Mouse (Mus musculus) adrenal gland, postnatal 25 days (tissue): ENCODE results near the gene Bclaf1. TPM values are rescaled to one million over a fixed set of nuclear protein-coding genes. Genes with fewer than 3 reads are reported as not detected.

Source experiments
- DNase-seq: peaks from one replicate; pipeline ENCODE4 v3.0.0; 2021; ENCODE audit warnings: mixed read lengths
- long read RNA-seq: library from polyadenylated mRNA; stranded (forward); transcript quantifications from one replicate; pipeline ENCODE4 v2.0.0, GENCODE M21; 2021
- total RNA-seq: library from RNA; stranded (reverse); gene quantifications from 2 replicates; pipeline ENCODE4 v1.2.3, GENCODE M21; 2021

Bclaf1 gene
- 125 and 137 TPM in 2 replicates for total RNA-seq
- long read RNA-seq, full-length matches to known transcripts, result 11 of 29 reads
- long read RNA-seq, partial matches to known transcripts, result 12 of 29 reads
- long read RNA-seq, other reads (novel, unspliced or antisense), result 6 of 29 reads

DNA sequence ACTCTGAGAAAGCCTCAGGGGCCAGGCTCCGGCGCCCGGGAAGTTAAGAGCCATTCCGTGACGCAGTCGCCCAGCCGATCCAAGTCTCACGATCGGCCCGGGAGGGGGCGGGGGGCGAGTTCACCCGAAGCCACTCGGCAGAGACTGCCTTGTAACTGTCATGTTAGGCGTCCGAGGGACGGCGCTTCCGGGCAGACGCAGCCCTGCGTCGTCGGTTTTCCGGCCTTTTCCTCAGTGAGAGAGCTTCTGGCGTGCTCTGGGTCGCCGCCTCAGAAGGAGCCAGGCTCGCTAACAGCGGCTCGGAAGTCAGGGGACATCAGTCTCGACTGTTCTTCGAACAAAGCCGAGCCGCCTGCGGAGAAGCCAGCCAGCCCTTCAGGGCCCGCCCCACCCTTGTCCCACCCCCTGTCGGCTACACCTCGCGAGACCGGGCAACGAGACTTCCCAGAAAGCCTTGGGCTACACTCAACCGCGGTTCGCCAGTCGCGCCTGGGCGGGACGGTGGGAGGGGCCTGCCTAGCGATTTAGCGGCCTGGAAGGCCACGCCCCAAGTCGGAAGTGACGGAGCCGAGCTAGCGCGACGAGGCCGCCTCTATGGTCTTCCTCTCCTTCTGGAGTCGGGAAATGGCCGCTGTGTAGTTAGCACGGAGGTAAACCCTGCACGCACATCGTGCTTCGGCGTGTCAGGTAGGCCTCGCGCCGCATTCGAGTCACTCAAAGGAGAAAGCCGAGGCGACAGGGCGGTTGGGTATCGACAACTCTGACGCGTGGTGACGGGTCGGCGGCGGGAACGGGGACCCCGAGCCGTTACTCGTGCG is at the start of gene Bclaf1:
Gene Bclaf1 (plus strand): TSS at position 552 of the 818 bp plus-strand sequence.
- DNase-seq, result peak; percentile 100

DNA sequence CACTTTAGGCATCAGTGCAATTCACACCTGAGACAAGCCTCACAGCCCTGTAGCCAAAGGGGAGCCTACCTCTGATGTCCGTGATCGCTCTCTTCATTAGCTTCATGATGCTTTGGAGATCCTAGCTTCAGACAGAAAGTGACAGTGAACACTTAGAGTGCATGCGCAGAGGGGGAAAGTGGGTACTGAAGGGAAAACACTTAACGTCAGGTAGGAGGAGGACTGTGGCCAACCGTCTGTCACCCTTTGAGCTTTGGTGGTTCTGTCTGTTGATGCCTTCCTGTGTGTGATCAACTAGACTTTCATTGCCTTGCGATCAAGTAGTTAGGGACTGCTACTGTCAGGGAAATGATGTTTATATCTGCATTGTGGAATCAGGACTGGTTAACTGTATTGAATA is 49.4 kb upstream of the Bclaf1 start:
- DNase-seq, result no peak

DNA sequence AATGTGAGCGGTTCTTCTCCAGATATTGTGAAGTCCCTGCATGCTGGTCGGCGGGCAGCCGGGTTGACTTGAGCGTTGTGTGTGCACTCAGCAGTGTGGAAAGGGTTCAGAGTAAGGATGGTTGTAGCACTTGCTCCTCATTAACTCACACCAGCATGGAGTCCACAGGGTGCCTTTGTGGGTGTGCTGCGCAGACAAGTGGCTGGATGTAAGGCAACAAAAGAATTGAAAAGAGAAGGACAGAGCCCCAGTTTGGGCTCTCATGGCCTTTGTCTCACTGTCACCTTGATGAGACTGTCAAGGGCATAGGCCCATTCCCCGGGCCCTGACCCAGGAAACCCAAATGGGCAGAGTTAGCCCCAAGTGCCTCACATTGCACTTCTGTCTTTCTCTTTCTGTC is 47.8 kb upstream of the Bclaf1 start:
- no peak for DNase-seq

DNA sequence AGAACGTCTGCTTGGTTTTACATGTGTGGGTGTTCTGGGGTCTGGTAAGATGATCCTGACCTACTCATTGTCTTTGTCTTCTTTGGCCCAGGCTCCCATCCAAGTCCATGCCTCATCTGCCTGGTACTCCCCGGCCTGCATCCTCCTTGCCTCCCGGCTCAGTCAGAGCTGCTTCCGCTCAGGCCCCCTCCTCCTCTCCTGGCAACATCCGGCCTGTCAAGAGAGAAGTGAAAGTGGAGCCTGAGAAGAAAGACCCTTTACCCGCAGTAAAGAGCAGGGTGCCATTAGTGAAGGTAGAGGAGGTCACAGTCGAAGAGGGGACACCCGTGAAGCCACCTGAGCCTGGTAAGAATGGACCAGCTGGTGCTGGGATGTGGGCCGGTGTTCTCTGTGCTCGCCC is 45.2 kb upstream of the Bclaf1 start:
- DNase-seq, result no peak

DNA sequence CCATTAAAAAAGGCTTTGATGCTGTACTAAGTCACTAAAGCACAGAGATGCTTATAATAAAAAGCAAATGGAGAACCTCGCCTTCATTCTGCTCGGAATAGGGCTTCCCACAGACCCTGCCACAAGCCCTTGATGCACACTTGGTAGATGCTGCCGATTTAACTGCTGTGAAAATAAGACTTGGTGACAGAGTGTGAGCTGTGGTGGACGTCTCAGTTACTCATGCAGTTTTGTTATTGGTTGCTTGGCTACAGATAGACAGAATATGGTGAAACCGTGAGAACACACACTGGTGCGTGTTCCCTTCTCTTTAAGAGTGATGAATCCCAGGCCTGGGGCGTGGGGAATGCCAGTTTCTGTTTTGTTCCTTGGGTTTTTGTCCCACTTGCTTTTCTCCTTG is 43.3 kb upstream of the Bclaf1 start:
- no peak for DNase-seq

DNA sequence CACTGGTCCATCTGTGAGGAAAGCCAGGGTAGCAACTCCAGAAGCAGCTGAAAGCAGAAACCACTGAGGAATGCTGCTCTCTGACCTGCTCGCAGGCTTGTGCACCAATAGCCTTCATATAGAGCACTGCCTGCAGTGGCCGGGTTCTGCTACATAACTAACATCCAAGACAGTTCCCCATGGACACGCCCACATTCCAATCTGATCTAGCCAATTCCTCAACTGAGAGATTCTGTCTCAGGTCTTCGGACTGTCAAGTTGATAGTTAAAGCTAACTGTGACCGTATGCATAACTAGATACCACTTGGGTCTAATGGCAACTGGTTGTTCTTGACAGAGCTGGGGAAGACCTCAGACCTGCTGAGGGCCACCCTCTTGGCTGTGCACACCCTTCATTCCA is 39.9 kb upstream of the Bclaf1 start:
- no peak for DNase-seq

DNA sequence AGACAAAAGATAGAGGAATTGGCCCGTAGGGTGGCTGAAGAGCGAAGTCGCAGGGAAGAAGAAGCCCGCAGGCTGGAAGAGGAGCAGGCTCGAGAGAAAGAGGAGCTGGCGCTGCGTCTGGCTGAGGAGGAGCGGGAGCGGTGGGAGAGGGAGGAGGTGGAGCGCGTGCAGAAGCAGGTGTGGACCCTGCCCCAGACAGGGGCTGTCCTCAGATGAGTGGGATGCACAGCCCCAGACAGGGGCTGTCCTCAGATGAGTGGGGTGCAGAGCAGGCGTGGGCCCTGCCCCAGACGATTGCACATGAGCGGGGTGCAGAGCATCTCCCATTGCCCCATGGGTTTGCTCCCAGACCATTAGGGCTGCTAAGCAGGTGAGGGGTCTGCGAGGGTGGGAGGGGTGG is 39.0 kb upstream of the Bclaf1 start:
- no peak for DNase-seq

DNA sequence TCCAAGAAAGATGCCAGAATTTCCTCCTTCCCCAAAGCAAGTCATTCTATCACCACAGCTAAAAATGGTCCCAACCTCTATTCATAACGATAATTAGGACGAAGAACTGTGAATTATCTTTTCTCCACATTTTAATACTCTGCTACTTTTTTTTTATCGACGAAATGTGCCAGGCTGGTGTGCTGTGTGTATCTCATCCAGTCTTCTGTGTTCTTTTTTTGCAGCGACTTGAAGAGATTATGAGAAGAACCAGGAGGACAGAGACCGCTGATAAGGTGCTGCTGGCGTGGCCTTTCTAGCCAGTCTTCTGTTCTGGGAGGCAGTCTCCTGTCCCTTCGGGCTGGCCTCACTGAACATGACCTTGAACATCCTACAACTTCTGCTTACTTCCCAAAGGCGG is 38.2 kb upstream of the Bclaf1 start:
- DNase-seq, result no peak

DNA sequence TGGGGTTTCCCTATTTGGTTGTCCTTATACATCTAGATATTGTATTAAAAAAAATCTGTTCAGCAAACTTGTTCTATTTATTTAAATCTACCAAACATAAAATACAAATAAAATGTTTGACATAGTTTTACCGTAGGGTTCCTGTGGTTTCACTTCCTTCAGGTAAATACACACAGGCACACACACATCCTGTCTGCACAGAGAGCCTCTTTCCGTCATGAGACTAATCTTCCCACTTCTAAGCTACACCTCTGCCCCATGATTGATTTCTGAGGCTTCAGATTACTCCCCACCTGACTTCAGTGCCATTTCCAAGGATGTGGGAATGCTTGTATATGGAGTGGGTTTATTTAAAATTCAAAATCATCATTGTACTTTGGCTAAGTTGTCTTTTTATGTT is 30.8 kb upstream of the Bclaf1 start:
- no peak for DNase-seq

DNA sequence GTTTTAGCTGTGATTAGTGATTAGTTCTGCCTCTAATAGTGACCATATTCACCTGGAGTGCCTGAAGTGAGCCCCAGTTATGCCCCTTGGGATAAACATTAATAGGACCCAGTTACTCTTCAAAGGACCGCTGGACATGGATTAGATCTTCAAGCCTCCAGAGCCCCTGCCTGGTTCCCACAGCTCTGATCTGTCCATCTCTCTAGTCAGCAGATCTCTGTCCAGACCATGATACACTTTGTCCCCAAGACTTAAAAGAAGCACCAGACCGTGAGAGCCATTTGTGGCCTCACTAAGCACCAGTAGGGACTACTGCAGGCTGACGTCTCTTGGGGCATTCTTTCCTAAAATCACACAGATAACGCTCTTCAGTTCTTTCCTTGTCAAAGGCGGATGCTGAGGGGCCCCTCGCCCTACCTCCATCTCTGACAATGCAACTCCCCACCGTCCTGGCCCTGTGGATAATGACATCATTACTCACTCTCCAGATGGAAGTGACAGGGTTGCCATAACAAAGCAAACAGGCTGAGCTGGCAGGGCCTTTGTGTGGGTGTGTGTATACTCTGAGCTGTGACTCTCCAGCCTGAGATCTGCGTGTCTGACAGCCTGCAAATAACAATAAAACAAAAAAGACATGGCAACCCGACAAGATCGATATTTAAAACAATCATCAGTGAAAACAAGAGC is 26.8 kb upstream of the Bclaf1 start:
- no peak for DNase-seq

DNA sequence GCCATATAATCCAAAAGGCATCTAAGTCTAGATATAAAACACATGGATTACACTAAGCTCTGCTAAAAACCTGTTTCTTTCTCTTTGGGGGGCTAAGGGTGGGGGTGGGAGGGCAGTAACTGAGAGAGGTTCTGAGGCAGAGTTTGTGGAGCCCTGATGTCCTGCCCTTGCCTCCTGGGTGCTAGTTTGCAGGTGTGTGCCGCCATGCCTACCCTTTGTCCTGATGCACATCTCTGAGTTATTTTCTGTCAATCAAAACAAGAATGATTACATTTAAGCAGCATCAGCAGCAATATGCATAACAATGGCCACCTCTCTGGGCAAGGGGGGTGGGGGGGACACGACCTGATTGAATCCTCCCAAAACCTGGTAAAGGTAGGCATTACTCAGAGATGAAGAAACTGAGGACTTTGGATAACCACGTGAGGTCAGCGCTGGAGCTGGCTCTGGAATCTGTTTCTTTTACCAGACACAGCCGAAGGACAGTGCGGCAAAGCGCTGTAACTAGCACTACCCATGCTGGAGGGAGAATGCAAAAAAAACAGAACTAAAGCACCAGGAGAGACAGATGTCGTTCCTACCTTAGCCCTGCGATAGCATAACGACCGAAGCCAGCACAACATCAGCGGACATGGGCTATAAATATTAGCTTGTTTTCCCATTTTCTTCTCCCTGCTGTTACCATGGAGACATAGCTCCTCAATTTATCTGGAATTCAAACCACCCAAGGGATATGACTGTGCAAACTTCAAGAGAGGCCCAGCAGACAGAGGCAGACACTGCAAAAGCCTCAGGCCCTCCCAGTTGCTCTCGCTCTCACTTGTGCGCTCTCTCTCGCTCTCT is 26.1 kb upstream of the Bclaf1 start:
- DNase-seq, result no peak

DNA sequence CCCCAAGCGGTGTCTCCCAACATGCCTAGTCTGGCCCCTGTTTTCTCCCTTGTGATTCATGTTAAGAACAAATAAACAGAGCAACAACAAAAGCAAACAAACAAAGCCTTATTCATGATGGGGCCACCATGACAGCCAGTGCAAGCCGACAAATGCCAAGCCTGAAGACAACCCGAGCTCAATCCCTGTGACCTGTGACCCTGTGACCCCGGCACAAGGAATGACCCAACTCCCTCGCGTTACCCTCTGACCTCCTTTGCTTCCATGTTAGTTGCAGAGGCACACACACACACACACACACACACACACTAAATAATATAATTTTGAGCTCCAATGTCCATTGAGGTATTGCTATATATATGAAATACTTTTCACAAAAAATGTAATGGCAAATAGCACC is 24.9 kb upstream of the Bclaf1 start:
- DNase-seq, result no peak

DNA sequence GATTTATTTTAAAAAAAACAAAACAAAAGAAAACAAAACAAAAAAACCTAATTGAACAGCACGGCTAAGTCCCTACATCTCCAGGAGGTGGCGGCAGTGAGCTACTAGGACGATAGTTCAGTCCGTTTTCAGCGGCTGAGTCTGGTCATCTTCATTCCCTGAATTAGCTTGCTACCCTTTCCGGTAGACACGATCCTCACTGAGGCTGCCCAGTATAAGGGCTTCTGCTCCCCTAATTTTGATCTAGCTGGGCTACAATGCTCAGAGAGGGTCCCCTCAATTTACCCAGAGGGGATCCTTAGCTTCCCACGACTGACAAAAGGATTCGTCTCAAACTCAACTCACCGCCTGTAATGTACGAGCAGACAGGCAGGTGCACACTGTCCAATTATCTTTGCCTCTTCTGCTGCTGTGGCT is 21.8 kb upstream of the Bclaf1 start:
- peak; percentile 85 for DNase-seq

DNA sequence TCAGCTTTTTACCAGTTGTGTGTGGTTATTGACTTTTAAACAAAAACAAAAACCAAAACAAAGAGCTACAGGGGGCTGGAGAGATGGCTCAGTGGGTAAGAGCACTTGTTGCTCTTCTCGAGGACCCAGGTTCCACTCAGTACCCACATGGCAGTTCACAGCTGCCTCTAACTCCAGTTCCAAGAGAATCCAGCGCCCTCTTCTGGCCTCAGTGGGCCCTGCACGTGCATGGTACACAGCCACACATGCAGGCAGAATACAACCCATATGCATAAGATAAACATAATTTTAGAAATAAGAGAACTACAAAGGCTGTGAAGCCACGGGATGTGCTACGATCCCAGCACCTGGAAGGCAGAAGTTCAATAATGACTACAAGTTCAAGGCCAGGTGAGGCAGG is 16.3 kb upstream of the Bclaf1 start:
- DNase-seq, result no peak

DNA sequence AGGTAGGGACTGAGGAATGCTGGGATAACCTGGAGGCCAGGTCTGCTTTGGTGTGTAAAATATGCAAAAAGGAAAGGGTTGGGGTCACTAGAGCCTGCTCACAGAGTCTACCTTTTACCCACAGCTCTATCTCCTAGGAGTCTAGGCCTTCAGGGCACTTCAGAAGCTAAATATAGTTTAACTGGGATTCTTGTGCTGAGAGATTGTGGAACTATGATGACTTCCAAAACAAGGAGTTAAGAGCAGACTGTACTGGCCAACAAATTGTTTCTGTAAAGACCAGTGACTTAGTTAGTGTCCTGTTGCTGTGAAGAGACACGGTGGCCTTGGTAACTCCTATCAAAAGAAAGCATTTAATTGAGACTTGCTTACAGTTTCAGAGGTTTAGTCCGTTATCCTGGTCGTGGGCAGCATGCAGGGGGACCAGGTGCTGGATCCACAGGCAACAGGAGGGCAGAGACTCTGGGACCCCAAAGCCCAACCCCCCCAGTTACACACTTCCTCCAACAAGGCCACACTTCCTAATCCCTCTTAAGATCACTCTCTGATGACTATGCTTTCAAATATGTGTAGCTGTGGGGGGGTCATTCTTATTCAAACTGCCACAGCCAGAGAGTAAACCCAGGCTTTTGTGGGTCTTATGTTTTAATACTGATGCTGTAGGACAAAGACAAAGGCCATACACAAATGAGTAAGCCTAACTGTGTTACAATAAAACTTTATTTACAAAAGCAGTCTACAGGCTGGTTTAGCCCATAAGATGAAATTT is 13.9 kb upstream of the Bclaf1 start:
- DNase-seq, result no peak

DNA sequence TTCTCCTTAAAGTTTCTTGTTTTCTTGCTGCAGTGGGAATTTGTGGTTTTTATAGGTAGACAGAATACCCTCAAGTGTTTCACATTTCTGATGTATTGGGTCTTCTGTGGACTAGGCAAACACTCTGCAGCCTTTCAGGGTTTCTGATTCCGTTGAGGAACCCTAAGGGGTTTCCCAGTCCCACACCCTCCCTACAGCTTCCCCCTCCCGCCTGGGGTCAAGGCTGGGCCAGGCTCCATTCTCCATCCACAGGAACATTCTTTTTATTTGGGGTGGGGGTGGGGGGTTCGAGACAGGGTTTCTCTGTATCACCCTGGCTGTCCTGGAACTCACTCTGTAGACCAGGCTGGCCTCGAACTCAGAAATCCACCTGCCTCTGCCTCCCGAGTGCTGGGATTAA is 13.2 kb upstream of the Bclaf1 start:
- DNase-seq, result no peak

DNA sequence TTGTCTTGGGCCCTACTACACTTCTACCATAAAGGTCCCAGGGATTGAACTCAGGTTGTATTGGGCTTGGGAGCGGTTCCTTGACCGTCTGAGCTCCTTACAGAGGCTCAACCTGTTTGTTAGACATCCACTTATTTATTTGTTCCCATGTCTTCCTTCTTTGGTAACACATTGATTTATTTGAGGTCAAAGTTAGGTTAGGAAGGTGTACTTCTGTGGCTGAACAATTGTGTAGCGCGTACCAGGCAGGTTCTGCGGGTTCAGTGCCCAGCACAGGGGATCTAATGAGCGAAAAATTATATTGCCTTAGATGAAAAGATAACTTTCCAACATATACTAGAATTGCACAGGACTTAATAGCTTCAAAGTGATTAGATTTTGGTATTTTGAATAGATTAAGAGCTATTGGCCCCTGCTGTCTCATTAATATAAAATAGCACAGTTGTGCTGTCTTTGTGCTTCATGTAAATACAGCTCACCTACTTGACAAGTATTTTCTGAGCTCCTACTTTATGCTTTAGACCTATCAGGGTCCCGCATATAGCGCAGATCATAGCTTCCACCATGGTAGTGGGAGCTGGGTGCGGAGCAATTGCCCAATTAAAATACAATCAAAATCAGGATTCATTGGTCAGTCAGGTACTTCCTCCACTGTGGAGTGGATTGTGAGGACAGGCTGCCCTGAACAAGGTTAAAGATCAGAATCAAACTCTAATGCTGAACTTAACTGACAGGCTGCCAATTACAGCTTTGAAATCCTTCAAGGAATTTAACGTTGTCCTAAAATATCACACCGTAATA is 1.1 kb upstream of the Bclaf1 start:
- no peak for DNase-seq

DNA sequence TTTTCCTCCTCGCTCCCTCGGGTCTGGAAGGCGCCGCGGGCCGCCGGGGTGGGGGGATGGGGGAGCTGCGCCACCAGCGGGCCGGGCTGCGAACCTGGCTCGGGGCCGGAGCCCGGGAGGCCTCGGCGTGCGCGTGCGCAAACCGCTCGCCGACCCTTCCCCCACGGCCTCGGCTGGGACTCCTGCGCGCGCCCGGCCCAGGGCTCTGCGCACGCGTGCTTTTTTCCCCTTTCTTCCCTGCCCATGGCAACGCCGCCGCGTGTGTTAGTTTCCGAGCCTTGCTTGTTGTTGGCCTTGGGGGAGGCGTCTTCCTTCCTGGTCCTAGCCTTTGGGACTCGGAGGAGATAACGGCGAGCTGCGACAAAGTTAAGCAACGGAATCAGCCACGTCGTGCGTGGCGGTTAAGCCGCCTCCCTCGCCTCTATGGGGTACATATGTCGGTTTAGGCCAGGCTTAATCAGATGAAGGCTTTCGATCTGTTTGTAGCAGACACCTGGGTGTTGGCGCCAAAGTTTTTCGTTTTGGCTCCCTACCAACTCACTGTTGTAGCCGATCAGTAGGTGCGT is 550 bp downstream of the Bclaf1 start:
- peak; percentile 93 for DNase-seq

DNA sequence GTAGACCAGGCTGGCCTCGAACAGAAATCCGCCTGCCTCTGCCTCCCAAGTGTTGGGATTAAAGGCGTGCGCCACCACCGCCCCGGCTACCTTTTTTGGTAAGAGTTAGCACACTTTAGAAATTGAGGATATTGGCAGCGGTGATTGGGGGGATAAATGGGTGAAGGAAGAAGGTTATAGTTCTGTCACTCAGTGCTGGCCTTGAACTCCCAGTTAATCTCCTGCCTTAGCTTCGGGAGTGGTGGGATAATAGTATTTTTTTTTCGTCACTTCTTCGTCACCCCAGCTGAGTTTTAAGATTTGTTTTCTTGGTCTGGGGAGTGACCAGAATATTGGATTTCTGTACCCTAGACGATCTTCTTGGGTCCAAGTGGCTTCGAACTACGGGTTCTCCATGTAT is 1.2 kb downstream of the Bclaf1 start:
- DNase-seq, result no peak

DNA sequence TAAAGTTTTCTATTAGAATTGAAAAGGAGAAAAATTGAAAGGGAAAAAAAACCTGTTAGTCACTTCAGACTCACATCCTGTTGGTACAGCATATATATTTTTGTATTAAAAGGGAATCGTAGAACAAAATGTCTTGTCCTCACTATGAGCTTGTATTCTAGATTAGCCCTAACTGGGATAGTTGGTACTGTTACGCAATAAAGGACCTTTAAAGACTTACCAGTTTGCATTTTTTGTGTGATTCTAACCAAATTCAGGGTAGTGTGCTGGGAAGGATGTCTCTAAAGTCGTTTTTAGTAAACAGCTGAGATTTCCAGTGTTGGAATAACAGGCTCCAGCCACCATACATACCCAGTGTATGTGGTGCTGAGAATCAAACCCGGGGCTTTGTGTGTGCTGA is 1.7 kb downstream of the Bclaf1 start:
- DNase-seq, result no peak

DNA sequence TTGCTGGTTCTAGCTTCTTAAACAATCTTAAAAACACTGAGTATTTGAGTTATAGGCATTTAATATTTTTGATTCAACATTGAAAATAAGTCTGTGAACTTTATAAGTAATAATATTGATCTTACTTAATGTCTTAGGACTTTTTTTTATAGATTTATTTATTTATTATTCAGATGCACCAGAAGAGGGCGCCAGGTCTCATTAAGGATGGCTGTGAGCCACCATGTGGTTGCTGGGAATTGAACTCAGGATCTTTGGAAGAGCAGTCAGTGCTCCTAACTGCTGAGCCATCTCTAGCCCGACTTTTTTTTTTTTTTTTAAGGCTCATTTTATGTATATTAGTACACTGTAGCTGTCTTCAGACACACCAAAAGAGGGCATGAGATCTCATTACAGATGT is 2.5 kb downstream of the Bclaf1 start:
- no peak for DNase-seq
